Mouse (Mus musculus): ENCODE measurements around the gene B4galt5.
"Not testable (repeated sequence)": the region's sequence is repeated elsewhere in the genome, so short reads cannot be mapped to it uniquely, and the experiment has no call there.

The B4galt5 gene

GRCm38 (mm10) chr2:167348376-167349282 lies at the start of gene B4galt5:
TSS of gene B4galt5 (minus strand) at chr2:167349183.
- in situ Hi-C loops (cut with MboI): loop anchor here (5.0 kb wide), 1 partner anchor 74 kb away; the partner anchor contains the start of gene Slc9a8

DNA sequence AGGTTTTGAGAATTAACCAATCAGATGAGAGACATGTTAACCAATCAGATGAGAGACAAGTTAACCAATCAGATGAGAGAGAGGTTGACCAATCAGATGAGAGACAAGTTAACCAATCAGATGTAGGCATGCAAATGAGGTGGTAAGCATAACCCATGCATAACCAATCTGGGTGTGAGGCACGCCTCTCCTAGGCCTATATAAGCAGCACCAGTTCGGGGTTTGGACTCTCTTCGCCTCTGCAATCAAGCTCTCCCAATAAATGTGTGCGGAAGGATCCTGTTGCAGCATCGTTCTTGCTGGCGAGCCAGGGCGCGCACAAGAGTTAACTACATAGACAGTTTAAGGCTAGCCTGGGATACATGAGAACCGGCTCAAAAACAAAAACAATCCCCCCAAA lies 47.4 kb upstream of the B4galt5 start:
- in situ Hi-C loops (cut with MboI): not testable (repeated sequence)

DNA sequence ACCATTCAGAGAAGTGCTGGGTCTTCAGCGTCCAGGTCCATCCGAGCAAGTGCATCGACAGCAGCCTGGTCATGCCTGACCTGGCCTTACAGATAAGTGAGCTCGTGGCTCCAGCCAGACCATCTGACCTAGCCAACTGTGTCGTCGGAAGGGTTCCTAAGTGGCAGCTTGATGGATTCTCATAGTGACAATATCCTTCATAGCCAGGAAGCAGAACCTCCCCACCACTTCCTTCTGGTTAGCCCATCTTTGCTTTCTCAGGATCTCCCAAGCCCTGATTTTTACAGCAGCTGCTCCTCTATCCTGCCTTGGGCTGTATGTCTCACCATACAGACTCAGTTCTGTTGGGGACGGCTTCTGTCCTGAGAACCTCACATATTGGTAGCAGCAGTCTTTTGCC lies 45.4 kb upstream of the B4galt5 start:
- in situ Hi-C loops (cut with MboI): no loop called here

DNA sequence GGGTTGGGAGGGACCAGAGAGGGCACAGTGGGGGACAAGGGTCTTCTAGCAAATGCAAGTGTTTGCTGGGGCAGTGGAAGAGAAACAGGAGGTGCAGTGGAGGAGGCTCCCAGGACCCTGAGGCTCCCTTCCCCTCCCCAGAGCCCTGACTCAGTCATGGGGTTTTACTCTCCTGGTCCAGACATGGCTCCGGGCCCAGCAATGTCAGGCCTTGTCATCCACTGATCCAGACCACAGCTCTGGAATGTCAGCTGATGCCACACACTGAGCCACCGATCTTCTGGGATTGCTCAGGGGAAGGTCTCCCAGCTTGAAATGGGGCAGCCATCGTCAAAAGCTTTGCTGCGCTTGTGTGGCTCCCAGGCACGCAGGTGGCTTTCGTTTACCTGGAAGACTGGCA lies 38.0 kb upstream of the B4galt5 start:
- in situ Hi-C loops (cut with MboI): no loop called here

GRCm38 (mm10) chr2:167386456-167386855 lies 37.5 kb upstream of the B4galt5 start:
- in situ Hi-C loops (cut with MboI): no loop called here

DNA sequence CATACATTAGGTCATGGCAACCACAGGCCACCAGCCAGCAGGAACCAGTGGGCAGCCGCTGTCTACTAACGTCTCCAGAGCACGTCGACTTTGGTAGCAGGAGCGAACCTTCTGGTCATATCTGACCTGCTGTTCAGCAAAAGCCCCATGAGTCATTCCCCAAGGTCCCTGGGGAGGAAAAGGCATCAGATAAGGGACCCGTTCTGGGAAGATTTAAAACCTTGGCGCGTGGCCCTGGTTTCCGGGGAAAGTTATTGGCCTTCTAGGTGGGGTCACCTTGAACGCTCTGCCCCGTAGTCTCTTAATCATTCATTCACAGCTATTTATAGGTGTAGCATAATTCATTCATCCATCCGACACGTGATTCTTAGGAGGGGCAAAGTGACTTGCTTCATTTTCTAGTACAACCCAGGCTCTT lies 34.7 kb upstream of the B4galt5 start:
- in situ Hi-C loops (cut with MboI): no loop called here

- in situ Hi-C loops (cut with MboI): no loop called here
Observed at GRCm38 (mm10) chr2:167382389-167382788, 33.4 kb upstream of the B4galt5 start.

DNA sequence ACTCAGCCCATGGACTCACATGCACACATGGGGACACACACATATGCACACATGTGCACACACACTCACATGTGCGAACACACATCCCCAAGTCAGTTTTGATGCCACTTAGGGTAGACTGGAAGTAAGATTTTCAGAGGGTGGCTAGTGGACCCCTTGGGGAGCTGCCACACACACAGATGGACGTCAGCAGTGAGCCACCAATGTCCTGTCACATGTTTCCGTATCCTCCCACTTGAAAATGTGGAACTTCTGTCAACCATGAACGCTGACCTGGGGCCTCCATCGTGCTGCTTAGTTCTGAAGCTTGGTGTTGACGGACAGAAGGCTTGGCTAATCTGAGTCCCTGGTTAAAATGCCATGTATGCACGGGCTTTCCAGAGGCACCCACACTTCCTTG lies 32.6 kb upstream of the B4galt5 start:
- in situ Hi-C loops (cut with MboI): no loop called here

DNA sequence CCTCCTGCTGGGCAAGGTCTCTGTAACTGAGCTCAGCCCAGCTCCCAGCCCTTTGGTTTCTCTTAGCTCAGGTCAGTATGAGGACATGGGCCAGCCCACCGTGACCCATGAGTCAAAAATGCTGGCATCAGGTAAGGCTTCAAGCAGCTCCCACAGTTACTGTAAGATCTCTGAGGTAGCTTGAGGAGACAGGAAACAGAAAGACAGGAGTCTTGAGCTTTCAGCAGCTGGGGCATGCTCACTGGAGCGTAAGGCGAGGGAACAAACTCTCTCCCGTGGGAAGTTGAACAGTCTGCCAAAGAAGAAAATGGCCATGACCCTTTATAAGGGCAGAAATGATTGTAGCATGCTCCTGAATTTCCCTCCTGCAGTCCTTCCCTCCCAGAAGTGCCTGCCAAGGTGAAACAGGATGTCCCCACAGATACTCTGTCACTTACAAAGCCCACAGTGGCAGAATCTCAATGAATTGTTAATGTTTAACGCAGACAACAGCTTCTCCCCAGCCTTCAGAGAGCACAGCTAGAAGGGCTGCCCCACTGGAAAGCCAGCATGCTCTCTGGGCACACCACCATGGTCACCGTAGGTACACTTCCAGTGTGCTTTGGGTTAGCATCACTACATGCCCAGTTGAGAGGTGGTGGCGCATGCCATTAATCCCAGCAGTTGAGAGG lies 31.8 kb upstream of the B4galt5 start:
- in situ Hi-C loops (cut with MboI): no loop called here

- in situ Hi-C loops (cut with MboI): no loop called here
Observed at GRCm38 (mm10) chr2:167378972-167379371, 30.0 kb upstream of the B4galt5 start.

DNA sequence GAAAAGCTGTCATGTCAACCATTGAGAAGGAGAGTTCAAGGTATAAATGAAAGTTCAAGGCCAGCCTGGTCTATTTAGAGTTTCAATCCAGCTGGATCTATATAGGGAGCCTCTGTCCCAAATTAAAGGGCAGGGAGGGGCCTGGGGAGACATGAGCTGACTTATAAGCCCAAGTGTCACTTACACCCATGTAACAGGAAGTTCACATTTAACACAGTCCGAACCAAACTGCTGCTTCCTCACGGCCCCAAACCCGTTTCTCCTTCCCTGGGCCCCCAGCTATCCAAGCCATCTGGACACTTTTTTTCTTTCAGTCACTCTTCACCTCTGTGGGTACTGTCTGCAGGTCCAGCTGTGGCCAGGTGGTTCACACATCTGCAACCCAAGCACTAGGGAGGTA lies 28.7 kb upstream of the B4galt5 start:
- in situ Hi-C loops (cut with MboI): no loop called here

- in situ Hi-C loops (cut with MboI): no loop called here
Observed at GRCm38 (mm10) chr2:167376160-167376564, 27.2 kb upstream of the B4galt5 start.

GRCm38 (mm10) chr2:167375688-167376087 lies 26.7 kb upstream of the B4galt5 start:
- in situ Hi-C loops (cut with MboI): no loop called here

GRCm38 (mm10) chr2:167375135-167375534 lies 26.2 kb upstream of the B4galt5 start:
- in situ Hi-C loops (cut with MboI): no loop called here

DNA sequence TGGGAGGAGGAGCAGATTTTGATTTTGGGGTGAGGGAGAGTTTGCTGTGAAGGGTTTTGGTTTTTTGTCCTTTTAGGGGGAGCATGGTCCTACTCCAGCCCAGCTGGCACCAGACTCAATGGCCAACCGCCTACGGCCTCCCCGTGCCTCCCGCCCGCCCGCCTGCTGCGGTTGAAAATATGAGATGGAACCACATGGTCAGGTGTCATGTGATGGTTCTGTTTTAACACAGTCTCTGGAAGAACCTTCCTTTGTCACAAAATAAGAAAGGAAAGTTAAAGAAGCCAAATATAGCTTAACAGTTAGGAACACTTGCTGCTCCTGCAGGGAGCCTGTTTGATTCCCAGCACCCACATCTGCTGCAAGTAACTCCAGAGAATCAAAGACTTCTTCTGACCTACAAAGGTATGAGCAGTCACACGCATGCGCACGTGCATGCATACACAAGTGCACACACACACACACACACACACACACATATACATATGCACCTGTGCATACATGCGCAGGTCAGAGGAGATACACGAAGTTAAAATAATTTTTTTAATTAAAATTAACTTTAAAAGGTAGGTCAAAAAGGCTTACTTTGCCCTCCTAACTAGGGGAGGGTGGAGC lies 25.3 kb upstream of the B4galt5 start:
- in situ Hi-C loops (cut with MboI): no loop called here

GRCm38 (mm10) chr2:167373266-167373665 lies 24.3 kb upstream of the B4galt5 start:
- in situ Hi-C loops (cut with MboI): no loop called here

DNA sequence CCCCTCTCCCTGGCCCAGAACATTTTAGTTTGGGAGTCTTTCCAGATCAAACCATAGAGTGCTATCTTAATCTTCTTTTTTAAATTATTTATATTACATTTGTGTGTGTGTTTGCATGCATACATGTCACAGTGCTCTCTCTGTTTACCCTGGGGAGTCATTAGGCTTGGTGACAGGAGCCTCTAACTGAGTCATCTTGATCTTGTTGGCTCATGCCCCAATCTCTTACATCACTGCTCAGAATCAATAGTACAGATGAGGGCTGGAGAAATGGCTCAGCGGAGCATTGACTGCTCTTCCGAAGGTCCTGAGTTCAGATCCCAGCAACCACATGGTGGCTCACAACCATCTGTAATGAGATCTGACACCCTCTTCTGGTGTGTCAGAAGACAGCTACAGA lies 22.5 kb upstream of the B4galt5 start:
- in situ Hi-C loops (cut with MboI): no loop called here

- in situ Hi-C loops (cut with MboI): no loop called here
Observed at GRCm38 (mm10) chr2:167368328-167368727, 19.3 kb upstream of the B4galt5 start.

DNA sequence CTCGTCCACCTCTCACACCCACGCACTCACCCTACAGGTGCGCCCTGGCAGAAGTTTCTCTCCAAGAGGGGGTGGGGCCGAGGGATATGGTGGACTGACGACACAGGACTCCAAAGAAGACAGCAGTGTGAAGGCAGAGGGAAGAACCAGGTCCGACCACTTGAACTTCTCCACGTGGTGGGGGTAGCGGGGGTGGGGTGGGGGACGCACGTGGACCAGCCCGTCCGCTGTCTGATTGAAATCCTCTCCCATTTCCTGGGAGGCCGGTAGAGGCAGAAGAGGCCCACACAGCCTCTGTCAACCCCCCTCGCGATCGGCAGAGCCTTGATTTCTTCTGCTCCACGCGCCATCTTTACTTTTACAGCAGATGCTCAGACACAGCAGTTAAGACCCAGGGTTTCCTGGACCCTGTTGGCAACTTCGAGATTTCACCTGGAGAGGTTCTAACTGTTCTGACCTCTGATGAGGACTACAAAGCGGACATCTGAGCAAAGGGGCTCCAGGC lies 18.8 kb upstream of the B4galt5 start:
- in situ Hi-C loops (cut with MboI): no loop called here

GRCm38 (mm10) chr2:167367325-167367724 lies 18.3 kb upstream of the B4galt5 start:
- in situ Hi-C loops (cut with MboI): no loop called here

GRCm38 (mm10) chr2:167365063-167365462 lies 16.1 kb upstream of the B4galt5 start:
- in situ Hi-C loops (cut with MboI): no loop called here

DNA sequence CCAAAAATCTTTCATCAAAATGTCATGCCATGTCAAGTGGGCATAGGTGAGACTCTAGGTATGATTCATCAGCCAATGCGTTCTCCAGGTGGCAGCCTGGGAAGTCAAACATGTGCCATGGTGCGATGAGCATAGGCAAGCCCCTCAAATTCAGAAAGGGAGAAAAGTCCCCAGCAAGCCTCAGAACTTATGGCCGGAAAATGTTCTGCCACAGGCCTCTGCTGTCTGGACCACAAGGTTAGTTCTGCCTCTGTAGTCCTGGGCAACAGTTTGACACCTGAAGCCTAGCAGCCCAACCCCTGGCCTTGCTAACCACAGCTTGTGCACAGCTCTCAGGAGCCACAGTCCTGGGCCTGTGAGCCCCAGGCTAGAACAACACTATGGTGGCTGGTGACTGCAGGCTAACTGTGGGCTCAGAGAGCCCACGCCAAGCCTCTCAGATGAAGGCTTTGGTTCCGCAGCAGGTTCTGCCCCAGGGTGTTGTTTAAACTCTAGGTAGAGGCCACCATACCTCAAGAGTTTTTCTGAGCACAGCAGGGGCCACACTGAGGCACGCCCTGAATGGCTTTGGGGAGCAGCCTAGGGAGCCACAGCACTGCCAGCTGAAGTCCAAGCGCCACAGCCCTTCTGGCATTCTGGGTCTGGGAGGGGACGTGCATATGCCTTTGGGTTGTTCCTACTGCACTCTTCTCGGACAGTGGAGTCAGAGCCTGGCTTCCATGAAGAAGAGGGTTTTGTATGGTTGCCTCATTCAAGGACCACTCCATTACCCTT lies 14.5 kb upstream of the B4galt5 start:
- in situ Hi-C loops (cut with MboI): no loop called here
